Mouse (Mus musculus): ENCODE results near the gene Sf3b6. TPM values are rescaled to one million over a fixed set of nuclear protein-coding genes. Genes with fewer than 3 reads are reported as not detected.
"Not testable (repeated sequence)": the region's sequence is repeated elsewhere in the genome, so short reads cannot be mapped to it uniquely, and the experiment has no call there.

The Sf3b6 gene
- 263 and 290 TPM in 2 replicates for polyA plus RNA-seq (2015; fragmentation: Nextera tagmentation; extraction: Ambion mirVana)

GRCm38 (mm10) chr12:4817361-4818101 is at the start of gene Sf3b6:
TSS of gene Sf3b6 (plus strand) at chr12:4817544.
- H3K4me3 ChIP-seq, result peak within 1 kb of the TSS; percentile 78
- H3K4me2 ChIP-seq, result peak within 1 kb of the TSS; percentile 78
- H3K36me3 ChIP-seq, result peaks cover 26% of the 10 kb centered on the region
- peaks cover 14% of the 10 kb centered on the region for H3K4me1 ChIP-seq
- peak within 1 kb of the TSS; percentile 93 for H3K27ac ChIP-seq
- no peaks in the 10 kb centered on the region for H3K9me3 ChIP-seq
- H3K27me3 ChIP-seq, result no peaks in the 10 kb centered on the region
- ATAC-seq (ENCODE audit: insufficient number of reproducible peaks, insufficient read depth, low FRiP score, low TSS enrichment, low read depth), result peak; percentile 96
- under 1% methylated on average over 49 of the region's 49 CpGs for WGBS
- peak within 1 kb of the TSS; percentile 80 for H3K9ac ChIP-seq

GRCm38 (mm10) chr12:4768492-4769332 is 48.6 kb upstream of the Sf3b6 start, which contains the start of the genes Pfn4 and Fam228b:
TSS of gene Pfn4 (plus strand) at chr12:4769022.
TSS of gene Fam228b (minus strand) at chr12:4769267.
- WGBS, result 3% methylated on average over 61 of the region's 61 CpGs
- ATAC-seq (ENCODE audit: insufficient number of reproducible peaks, insufficient read depth, low FRiP score, low TSS enrichment, low read depth), result peak; percentile 98
- Histone ChIP-seq H3K4me1 (peaks cover 4% of the 10 kb centered on the region; the same call in 1 of the 2 replicates), H3K9ac (peak within 1 kb of the TSS; percentile 89), H3K27ac (peak within 1 kb of the TSS; percentile 93), H3K36me3 (no peaks in the 10 kb centered on the region), H3K4me2 (peak within 1 kb of the TSS; percentile 70), H3K27me3 (no peaks in the 10 kb centered on the region), H3K9me3 (no peaks in the 10 kb centered on the region), H3K4me3 (peak within 1 kb of the TSS; percentile 67)

GRCm38 (mm10) chr12:4769333-4769723 is 48.0 kb upstream of the Sf3b6 start:
- H3K9me3 ChIP-seq, result no peaks in the 10 kb centered on the region
- H3K4me2 ChIP-seq, result peak overlapping the region; percentile 70
- H3K36me3 ChIP-seq, result no peaks in the 10 kb centered on the region
- H3K4me1 ChIP-seq, result peaks cover 4% of the 10 kb centered on the region; the same call in 1 of the 2 replicates
- peak overlapping the region; percentile 89 for H3K9ac ChIP-seq
- 18% methylated on average over 13 of the region's 13 CpGs for WGBS
- peak; percentile 22; the same call in 1 of the 2 replicates for ATAC-seq (ENCODE audit: insufficient number of reproducible peaks, insufficient read depth, low FRiP score, low TSS enrichment, low read depth)
- H3K27me3 ChIP-seq, result no peaks in the 10 kb centered on the region
- H3K4me3 ChIP-seq, result peak overlapping the region; percentile 67
- peak overlapping the region; percentile 93 for H3K27ac ChIP-seq

- H3K4me1 ChIP-seq, result no peaks in the 10 kb centered on the region
- ATAC-seq (ENCODE audit: insufficient number of reproducible peaks, insufficient read depth, low FRiP score, low TSS enrichment, low read depth), result no peak
- no peaks in the 10 kb centered on the region for H3K36me3 ChIP-seq
- H3K27me3 ChIP-seq, result no peaks in the 10 kb centered on the region
- no peak overlapping the region for H3K4me2 ChIP-seq
- 88% methylated on average over 8 of the region's 8 CpGs for WGBS
- no peak overlapping the region for H3K27ac ChIP-seq
- H3K9me3 ChIP-seq, result no peaks in the 10 kb centered on the region
- H3K4me3 ChIP-seq, result no peak overlapping the region
- no peak overlapping the region for H3K9ac ChIP-seq
Observed at GRCm38 (mm10) chr12:4774895-4775587, 42.3 kb upstream of the Sf3b6 start.

- H3K36me3 ChIP-seq, result no peaks in the 10 kb centered on the region
- no peak overlapping the region for H3K4me2 ChIP-seq
- H3K9me3 ChIP-seq, result no peaks in the 10 kb centered on the region
- no peak overlapping the region for H3K4me3 ChIP-seq
- H3K27me3 ChIP-seq, result no peaks in the 10 kb centered on the region
- no peak for ATAC-seq (ENCODE audit: insufficient number of reproducible peaks, insufficient read depth, low FRiP score, low TSS enrichment, low read depth)
- H3K27ac ChIP-seq, result no peak overlapping the region
- H3K9ac ChIP-seq, result no peak overlapping the region
- WGBS, result 77% methylated on average over 9 of the region's 9 CpGs
- H3K4me1 ChIP-seq, result no peaks in the 10 kb centered on the region
Observed at GRCm38 (mm10) chr12:4775588-4775949, 41.8 kb upstream of the Sf3b6 start.

- no peak overlapping the region for H3K9ac ChIP-seq
- no peak overlapping the region for H3K27ac ChIP-seq
- H3K4me1 ChIP-seq, result no peaks in the 10 kb centered on the region
- no peaks in the 10 kb centered on the region for H3K27me3 ChIP-seq
- no peak overlapping the region for H3K4me2 ChIP-seq
- ATAC-seq (ENCODE audit: insufficient number of reproducible peaks, insufficient read depth, low FRiP score, low TSS enrichment, low read depth), result no peak
- no peaks in the 10 kb centered on the region for H3K9me3 ChIP-seq
- H3K4me3 ChIP-seq, result no peak overlapping the region
- 87% methylated on average over 6 of the region's 6 CpGs for WGBS
- H3K36me3 ChIP-seq, result no peaks in the 10 kb centered on the region
Observed at GRCm38 (mm10) chr12:4777734-4778133, 39.6 kb upstream of the Sf3b6 start.

GRCm38 (mm10) chr12:4780245-4780644 is 37.1 kb upstream of the Sf3b6 start:
- Histone ChIP-seq H3K27ac (no peak overlapping the region), H3K36me3 (no peaks in the 10 kb centered on the region), H3K9me3 (no peaks in the 10 kb centered on the region), H3K4me1 (no peaks in the 10 kb centered on the region), H3K27me3 (no peaks in the 10 kb centered on the region), H3K9ac (no peak overlapping the region), H3K4me2 (no peak overlapping the region), H3K4me3 (no peak overlapping the region)
- WGBS, result 66% methylated on average over 2 of the region's 2 CpGs
- no peak for ATAC-seq (ENCODE audit: insufficient number of reproducible peaks, insufficient read depth, low FRiP score, low TSS enrichment, low read depth)

- Histone ChIP-seq H3K4me1 (no peaks in the 10 kb centered on the region), H3K9me3 (no peaks in the 10 kb centered on the region), H3K4me2 (no peak overlapping the region), H3K27ac (no peak overlapping the region), H3K27me3 (no peaks in the 10 kb centered on the region), H3K4me3 (no peak overlapping the region), H3K9ac (no peak overlapping the region), H3K36me3 (no peaks in the 10 kb centered on the region)
- ATAC-seq (ENCODE audit: insufficient number of reproducible peaks, insufficient read depth, low FRiP score, low TSS enrichment, low read depth), result no peak
- 79% methylated on average over 1 of the region's 1 CpGs for WGBS
Observed at GRCm38 (mm10) chr12:4781270-4781669, 36.1 kb upstream of the Sf3b6 start.

- H3K9ac ChIP-seq; H3K4me1 ChIP-seq; H3K9me3 ChIP-seq; H3K36me3 ChIP-seq; H3K27ac ChIP-seq; ATAC-seq (ENCODE audit: insufficient number of reproducible peaks, insufficient read depth, low FRiP score, low TSS enrichment, low read depth); H3K4me2 ChIP-seq; H3K4me3 ChIP-seq; H3K27me3 ChIP-seq: not testable (repeated sequence)
- 89% methylated on average over 9 of the region's 9 CpGs for WGBS
Observed at GRCm38 (mm10) chr12:4781725-4782404, 35.5 kb upstream of the Sf3b6 start.

GRCm38 (mm10) chr12:4783598-4783997 is 33.7 kb upstream of the Sf3b6 start:
- no peak overlapping the region for H3K4me2 ChIP-seq
- no peak for ATAC-seq (ENCODE audit: insufficient number of reproducible peaks, insufficient read depth, low FRiP score, low TSS enrichment, low read depth)
- H3K9ac ChIP-seq, result no peak overlapping the region
- no peak overlapping the region for H3K4me3 ChIP-seq
- H3K4me1 ChIP-seq, result no peaks in the 10 kb centered on the region
- H3K9me3 ChIP-seq, result no peaks in the 10 kb centered on the region
- H3K27ac ChIP-seq, result no peak overlapping the region
- no peaks in the 10 kb centered on the region for H3K27me3 ChIP-seq
- H3K36me3 ChIP-seq, result no peaks in the 10 kb centered on the region
- WGBS, result 55% methylated on average over 5 of the region's 5 CpGs

GRCm38 (mm10) chr12:4784466-4784865 is 32.9 kb upstream of the Sf3b6 start:
- H3K27ac ChIP-seq, result no peak overlapping the region
- H3K4me2 ChIP-seq, result no peak overlapping the region
- WGBS, result 69% methylated on average over 2 of the region's 2 CpGs
- H3K9me3 ChIP-seq, result no peaks in the 10 kb centered on the region
- no peaks in the 10 kb centered on the region for H3K27me3 ChIP-seq
- no peak for ATAC-seq (ENCODE audit: insufficient number of reproducible peaks, insufficient read depth, low FRiP score, low TSS enrichment, low read depth)
- H3K9ac ChIP-seq, result no peak overlapping the region
- no peaks in the 10 kb centered on the region for H3K36me3 ChIP-seq
- no peak overlapping the region for H3K4me3 ChIP-seq
- H3K4me1 ChIP-seq, result no peaks in the 10 kb centered on the region

All from embryonic facial prominence, embryonic 13.5 days (tissue).